Mouse (Mus musculus): Measurements from ENCODE around the gene Rbm20.

DNA sequence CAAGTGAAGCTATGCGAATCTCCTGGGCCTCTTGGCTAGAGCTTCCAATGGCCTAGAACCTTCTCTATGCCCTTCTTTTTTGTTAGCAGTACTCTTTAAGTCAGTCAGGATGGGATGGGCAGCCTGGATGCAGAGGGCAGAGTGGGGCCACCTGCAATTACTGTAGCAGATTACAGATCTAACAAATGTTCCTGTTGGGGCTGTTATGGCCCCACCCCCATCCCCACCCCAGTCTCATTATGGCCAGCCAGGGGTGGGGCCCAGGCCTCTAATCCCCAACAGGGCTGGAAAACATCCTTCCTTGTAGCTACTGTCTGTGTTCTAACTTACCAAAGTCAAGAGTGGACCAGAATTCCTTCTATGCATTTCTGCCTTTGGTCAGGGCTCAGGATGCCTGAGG is 191.7 kb downstream of the Rbm20 start:
- TF ChIP-seq CTCF (IDR thresholded peaks at IDR 0.05; ENCODE audit: low read depth, low read length) (no peak), POLR2A (IDR thresholded peaks at IDR 0.05; ENCODE audit: borderline replicate concordance, low read depth, low read length) (no peak)

Data from bone marrow macrophage, adult 2 months (primary cell).